Comparison of ENCODE assay signal across 8 mouse cellular contexts in genomic region chr1:137899305-137899704, GRCm38 (mm10).
DNase-seq lines count a peak whose midpoint lies in the region; ATAC-seq and TF ChIP-seq lines count a peak whose summit lies in the region.

No protein-coding gene starts in this region.

- peak overlapping the region; percentile 52 for H3K4me3 ChIP-seq in kidney, adult 2 months (ENCODE audit: insufficient read depth, low read depth, low read length)
- H3K4me3 ChIP-seq in bone marrow macrophage, adult 2 months (ENCODE audit: insufficient read depth, low read length): peak overlapping the region; percentile 77
- H3K4me3 ChIP-seq in heart, embryonic 16.5 days (ENCODE audit: low read length): peak overlapping the region; percentile 79
- peak overlapping the region; percentile 58 for H3K4me3 ChIP-seq in liver, embryonic 15.5 days (replicated peaks)

- H3K4me2 ChIP-seq in heart, embryonic 16.5 days (ENCODE audit: low read depth, low read length): peak overlapping the region; percentile 67
- peak overlapping the region; percentile 66 for H3K4me2 ChIP-seq in liver, embryonic 15.5 days

- H3K9ac ChIP-seq in heart, embryonic 16.5 days (ENCODE audit: low read length): peak overlapping the region; percentile 82
- peak overlapping the region; percentile 39; the same call in 1 of the 2 replicates for H3K9ac ChIP-seq in liver, embryonic 15.5 days

- H3K9me3 ChIP-seq in heart, embryonic 16.5 days (replicated peaks; ENCODE audit: control insufficient read depth, low read length): no peaks in the 10 kb centered on the region
- H3K9me3 ChIP-seq in liver, embryonic 15.5 days (replicated peaks): no peaks in the 10 kb centered on the region

- WGBS in kidney, adult 2 months: under 1% methylated on average over 6 of the region's 6 CpGs
- under 1% methylated on average over 6 of the region's 6 CpGs for WGBS in heart, embryonic 16.5 days
- WGBS in liver, embryonic 15.5 days (ENCODE audit: insufficient replicate concordance): 5% methylated on average over 6 of the region's 6 CpGs

- DNase-seq in kidney, adult 2 months: peak; percentile 6
- no peak for DNase-seq in kidney, adult 9 months
- no peak for DNase-seq in urinary bladder, postnatal 4 days (ENCODE audit: low spot score in 2 of 2)
- no peak for DNase-seq in ovary, adult 18-20 months (ENCODE audit: low spot score)

- no peak overlapping the region for H3K27ac ChIP-seq in kidney, adult 2 months (ENCODE audit: insufficient read depth, low read depth, low read length)
- peak overlapping the region; percentile 60 for H3K27ac ChIP-seq in bone marrow macrophage, adult 2 months (ENCODE audit: insufficient read depth, low read depth, low read length)
- H3K27ac ChIP-seq in heart, embryonic 16.5 days (ENCODE audit: low read length): peak overlapping the region; percentile 96
- peak overlapping the region; percentile 75 for H3K27ac ChIP-seq in liver, embryonic 15.5 days (replicated peaks)

- H3K36me3 ChIP-seq in kidney, adult 2 months (ENCODE audit: control insufficient read depth, insufficient read depth, low read length): no peaks in the 10 kb centered on the region
- H3K36me3 ChIP-seq in heart, embryonic 16.5 days (ENCODE audit: control insufficient read depth, insufficient read depth): no peaks in the 10 kb centered on the region
- no peaks in the 10 kb centered on the region for H3K36me3 ChIP-seq in liver, embryonic 15.5 days (replicated peaks)

- H3K27me3 ChIP-seq in kidney, adult 2 months (replicated peaks; ENCODE audit: control insufficient read depth, insufficient read depth, low read length): no peaks in the 10 kb centered on the region
- no peaks in the 10 kb centered on the region for H3K27me3 ChIP-seq in heart, embryonic 16.5 days (ENCODE audit: control insufficient read depth, insufficient read depth, low read length)
- no peaks in the 10 kb centered on the region for H3K27me3 ChIP-seq in liver, embryonic 15.5 days

- no peak for TF ChIP-seq POLR2A in kidney, adult 2 months (IDR thresholded peaks at IDR 0.05; ENCODE audit: low read depth, low read length)
- no peak for TF ChIP-seq POLR2A in bone marrow macrophage, adult 2 months (IDR thresholded peaks at IDR 0.05; ENCODE audit: borderline replicate concordance, low read depth, low read length)

- no peak for ATAC-seq in heart, embryonic 16.5 days (replicated peaks; ENCODE audit: extremely low read depth, insufficient read depth, low FRiP score)
- no peak for ATAC-seq in liver, embryonic 15.5 days (ENCODE audit: insufficient read depth)
- no peak for ATAC-seq in monocyte, adult 5-6 weeks (replicated peaks; ENCODE audit: insufficient number of reproducible peaks, low FRiP score, low TSS enrichment, poor library complexity, severe bottlenecking)

- no peaks in the 10 kb centered on the region; the same call in 1 of the 2 replicates for H3K4me1 ChIP-seq in kidney, adult 2 months (ENCODE audit: control insufficient read depth, insufficient read depth, low read length)
- peaks cover 4% of the 10 kb centered on the region for H3K4me1 ChIP-seq in bone marrow macrophage, adult 2 months (ENCODE audit: control insufficient read depth, insufficient read depth, low read length)
- peaks cover 13% of the 10 kb centered on the region for H3K4me1 ChIP-seq in heart, embryonic 16.5 days (ENCODE audit: control insufficient read depth, insufficient read depth, low read length)
- peaks cover 18% of the 10 kb centered on the region for H3K4me1 ChIP-seq in liver, embryonic 15.5 days (replicated peaks)

- no peak for TF ChIP-seq CTCF in kidney, adult 2 months (conservative IDR thresholded peaks at IDR 0.05; ENCODE audit: insufficient read depth, insufficient read length, low read depth, low read length)
- TF ChIP-seq CTCF in bone marrow macrophage, adult 2 months (IDR thresholded peaks at IDR 0.05; ENCODE audit: low read depth, low read length): no peak
